Mouse (Mus musculus): ENCODE measurements around the gene Psme1.
A peak's percentile ranks its signal among the peaks of the same experiment; 100 is the strongest.

The Psme1 gene

GRCm38 (mm10) chr14:55571760-55572159 lies 6.2 kb upstream of the Psme1 start:
- DNase-seq (ENCODE audit: low spot score), result no peak

DNA sequence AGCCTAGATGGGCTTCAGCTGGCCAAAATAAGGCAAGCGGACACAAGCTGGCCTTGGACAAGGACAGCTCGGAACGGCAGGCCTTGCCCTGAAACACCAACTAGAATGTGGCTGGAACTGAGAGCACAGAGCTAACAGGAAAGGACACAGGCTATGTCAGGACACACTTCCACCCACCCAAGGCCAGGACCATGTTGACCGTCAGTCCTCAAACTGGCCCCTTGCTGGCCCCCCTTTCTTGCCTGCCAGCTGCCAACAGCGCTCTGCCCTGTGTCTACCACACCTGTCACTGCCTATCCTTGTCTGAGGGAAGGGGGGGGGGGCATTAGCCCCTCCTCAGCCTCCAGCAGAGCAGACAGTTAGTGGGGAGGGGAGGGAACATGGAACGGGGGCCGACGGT lies 2.6 kb upstream of the Psme1 start, which contains the start of gene Fitm1:
Fitm1 (plus strand) TSS at position 316 of the 400 bp plus-strand sequence.
- DNase-seq (ENCODE audit: low spot score), result no peak

GRCm38 (mm10) chr14:55575711-55576110 lies 2.2 kb upstream of the Psme1 start:
- no peak for DNase-seq (ENCODE audit: low spot score)

GRCm38 (mm10) chr14:55576376-55576775 lies 1.5 kb upstream of the Psme1 start:
- no peak for DNase-seq (ENCODE audit: low spot score)

GRCm38 (mm10) chr14:55578668-55579269 lies 846 bp downstream of the Psme1 start:
- no peak for DNase-seq (ENCODE audit: low spot score)

GRCm38 (mm10) chr14:55579511-55580496 lies 1.9 kb downstream of the Psme1 start:
- DNase-seq (ENCODE audit: low spot score), result no peak

- no peak for DNase-seq (ENCODE audit: low spot score)
Observed at GRCm38 (mm10) chr14:55580731-55581130, 2.8 kb downstream of the Psme1 start.

DNA sequence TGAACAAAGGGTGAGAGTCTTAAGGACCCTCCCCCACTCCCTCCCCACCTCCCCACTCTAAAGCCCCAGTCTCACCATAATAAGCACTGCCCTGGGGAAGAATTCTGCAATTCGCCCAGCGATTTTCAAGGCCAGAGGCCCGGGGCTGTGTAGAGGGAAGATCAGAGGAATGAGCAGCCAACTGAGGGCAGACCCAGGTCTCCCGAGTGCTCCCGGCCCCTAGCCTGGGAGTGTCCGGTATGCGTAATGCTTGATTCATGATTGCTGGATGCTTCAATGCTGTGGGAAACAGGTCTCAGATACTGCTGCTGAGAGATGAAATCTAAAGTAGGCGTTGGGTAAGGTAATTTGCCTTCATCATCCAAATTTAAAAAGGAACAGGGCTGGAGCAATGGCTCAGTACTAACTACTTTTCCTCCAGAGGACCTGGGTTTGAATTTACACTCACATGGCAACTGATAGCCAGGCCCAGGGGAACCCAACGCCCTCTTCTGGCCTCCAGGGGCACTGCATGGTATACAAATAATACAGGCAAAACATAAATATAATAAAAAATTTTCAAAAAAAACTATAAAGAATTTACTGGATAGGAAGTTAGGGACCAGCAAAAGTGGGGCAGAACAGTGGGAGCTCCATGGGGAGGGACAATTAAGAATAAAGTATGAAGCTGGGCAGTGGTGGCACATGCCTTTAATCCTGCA lies 4.2 kb downstream of the Psme1 start:
- DNase-seq (ENCODE audit: low spot score), result no peak

DNA sequence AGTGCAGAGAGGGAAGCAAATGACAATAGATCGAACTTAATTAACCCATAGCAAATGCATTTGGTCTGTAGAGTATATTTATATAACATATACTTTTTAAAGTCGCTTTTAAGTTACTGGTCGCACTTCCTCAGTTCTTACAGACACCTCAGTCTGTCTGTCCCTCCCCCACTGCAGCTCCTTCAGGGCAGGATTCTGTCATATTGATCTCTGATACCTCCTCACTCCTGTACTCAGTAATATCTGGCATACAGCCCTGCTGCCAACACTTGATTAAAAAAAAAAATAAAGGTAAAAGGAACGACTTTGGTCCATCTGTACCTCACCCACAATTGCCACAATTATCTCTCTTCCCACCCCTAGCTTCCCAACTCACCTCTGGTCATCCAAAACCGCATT lies 6.4 kb downstream of the Psme1 start:
- no peak for DNase-seq (ENCODE audit: low spot score)

GRCm38 (mm10) chr14:55584702-55585565 lies 7.0 kb downstream of the Psme1 start, which contains the start of gene Emc9:
Gene Emc9, minus strand, starts transcription at chr14:55585302.
- peak; percentile 82 for DNase-seq (ENCODE audit: low spot score)

- DNase-seq (ENCODE audit: low spot score), result no peak
Observed at GRCm38 (mm10) chr14:55585566-55585960, 7.6 kb downstream of the Psme1 start.

DNA sequence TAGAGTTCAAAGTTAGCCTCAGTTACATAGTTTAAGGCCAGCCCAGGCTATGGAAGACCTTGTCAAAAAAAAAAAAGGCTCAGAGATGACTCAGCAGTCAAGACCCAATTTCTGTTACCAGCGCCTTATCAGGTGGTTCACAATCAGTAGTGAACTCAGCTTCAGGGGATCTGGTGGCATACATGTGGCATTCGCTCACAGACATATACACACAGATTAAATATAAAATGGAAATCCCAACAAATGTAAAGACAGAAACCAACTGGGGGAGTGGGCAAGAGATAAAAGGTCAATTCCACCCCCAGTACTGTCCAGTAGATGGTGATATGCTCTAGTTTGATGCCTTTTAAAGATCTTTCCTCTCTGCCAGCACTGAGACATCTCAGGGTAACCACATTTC lies 8.2 kb downstream of the Psme1 start:
- DNase-seq (ENCODE audit: low spot score), result no peak

DNA sequence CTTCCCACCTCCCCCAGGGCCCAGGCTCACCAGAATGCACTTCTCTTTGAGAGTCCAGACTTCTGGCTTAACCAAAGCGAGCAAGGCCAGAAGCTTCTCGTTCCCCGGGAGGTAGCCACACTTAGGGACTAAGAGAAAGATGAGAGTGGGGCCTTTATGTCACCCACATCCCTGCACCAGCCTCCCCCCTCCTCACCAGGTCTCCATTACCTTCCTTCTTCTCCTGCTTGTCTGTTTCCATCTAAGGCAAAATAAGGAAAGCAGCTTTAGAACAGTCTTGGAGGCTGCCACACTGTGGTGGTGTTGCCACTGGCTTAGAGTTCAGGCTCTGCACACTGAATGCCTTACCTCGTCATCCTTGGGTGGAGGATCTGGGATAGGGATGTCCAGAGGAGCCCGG lies 11.3 kb downstream of the Psme1 start:
- no peak for DNase-seq (ENCODE audit: low spot score)

DNA sequence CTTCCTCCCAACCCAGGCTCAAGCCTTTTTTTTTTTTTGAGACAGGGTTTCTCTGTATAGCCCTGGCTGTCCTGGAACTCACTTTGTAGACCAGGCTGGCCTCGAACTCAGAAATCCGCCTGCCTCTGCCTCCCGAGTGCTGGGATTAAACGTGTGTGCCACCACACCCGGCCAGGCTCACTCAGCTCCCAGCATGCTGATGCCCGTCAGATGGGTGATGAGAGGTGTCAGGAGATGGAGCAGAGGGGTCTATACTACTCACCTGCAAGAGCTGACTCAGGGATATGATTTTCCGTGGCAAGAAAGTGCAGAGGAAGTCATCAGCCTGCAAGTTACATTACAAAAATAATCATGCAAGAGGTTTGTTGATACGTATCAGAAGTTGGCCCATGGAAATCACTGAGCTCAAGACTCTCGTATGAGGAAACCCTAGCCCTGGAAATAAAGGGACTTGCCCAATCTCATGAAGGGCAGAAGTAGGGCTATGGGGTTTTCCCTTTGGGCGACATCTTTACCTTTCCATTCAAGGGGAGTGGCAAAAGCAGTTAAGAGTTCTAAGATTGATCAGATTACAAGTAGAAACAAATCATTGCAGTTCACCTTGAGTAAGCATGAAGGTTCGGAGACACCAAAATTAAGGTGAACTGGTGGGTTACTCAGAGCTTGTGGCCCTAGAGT lies 12.0 kb downstream of the Psme1 start:
- no peak for DNase-seq (ENCODE audit: low spot score)

DNA sequence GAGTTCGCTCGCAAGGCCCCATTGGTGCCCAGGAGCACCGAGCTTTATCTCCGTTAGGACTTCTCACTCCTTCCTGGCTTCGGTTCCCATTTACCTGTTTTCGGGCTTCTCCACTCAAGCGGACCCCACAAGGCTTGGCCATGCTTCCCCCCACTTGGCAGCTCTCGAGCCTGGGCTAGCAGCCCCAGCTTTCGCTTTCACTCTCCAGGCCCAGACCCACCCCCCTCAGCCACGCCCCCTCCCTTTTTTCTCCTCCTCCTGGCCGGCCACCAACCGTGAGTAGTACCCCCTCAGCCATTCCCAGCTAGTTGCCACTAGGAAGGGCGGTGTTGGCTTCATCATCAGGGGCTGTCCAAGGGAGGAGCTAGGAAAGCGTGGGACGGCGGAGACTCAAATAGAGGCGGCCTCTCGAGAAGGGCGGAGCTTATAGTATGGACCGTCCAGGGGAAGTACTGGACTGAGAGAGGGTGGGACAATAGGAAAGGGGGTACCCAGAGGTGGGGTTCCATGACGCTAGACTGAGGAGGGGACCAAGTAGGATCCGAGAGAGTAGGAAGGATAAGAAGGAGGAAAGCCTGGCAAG lies 12.9 kb downstream of the Psme1 start, which contains the start of gene Psme2:
Psme2 (minus strand) TSS at position 366 of the 583 bp plus-strand sequence.
- DNase-seq (ENCODE audit: low spot score), result peak; percentile 98

GRCm38 (mm10) chr14:55591331-55591891 lies 13.5 kb downstream of the Psme1 start, which contains the start of gene Rnf31:
Gene Rnf31, plus strand, starts transcription at chr14:55591708.
- DNase-seq (ENCODE audit: low spot score), result peak; percentile 95

DNA sequence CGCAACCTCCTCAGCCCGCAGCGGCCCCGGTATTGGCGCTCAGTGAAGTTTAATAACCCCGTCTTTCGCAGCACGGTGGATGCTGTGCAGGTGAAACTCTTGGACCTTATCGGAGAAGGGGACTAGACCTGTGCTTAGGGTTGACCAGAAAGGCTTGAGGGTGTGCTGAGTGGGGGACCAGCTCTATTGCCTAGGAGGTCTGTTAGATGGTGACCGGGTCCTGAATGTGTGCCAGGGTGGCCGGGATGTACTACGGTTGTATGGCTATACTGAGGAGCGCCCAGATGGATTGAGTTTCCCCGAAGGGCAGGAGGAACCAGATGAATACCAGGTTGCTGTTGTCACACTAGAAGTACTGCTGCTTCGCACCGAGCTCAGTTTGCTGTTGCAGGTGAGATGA lies 14.3 kb downstream of the Psme1 start:
- no peak for DNase-seq (ENCODE audit: low spot score)

DNA sequence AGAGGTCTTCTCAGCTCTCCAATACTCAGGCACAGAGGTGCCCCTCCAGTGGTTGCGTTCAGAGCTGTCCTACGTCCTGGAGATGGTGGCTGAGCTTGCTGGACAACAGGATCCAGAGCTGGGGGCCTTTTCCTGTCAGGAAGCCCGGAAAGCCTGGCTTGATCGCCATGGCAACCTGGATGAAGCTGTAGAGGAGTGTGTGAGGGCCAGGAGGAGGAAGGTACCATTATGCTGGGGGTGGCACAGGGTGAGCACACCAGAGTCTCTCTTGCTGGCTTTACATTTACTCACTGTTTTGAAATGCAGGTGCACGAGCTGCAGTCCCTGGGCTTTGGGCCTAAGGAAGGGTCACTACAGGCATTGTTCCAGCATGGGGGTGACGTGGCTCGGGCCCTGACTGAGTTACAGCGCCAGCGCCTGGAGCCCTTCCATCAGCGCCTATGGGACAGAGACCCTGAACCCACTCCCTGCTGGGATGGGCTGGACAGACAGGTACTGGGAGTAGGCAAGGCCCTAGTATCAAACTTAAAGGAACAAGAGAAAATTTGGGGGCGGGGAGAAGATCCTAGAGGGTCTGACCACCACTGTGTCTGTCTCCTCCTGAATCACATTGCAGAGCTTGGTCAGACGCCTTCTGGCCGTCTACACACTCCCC lies 18.2 kb downstream of the Psme1 start:
- DNase-seq (ENCODE audit: low spot score), result peak; percentile 25

All from embryo, embryonic 10 days (tissue).